Mouse (Mus musculus) forelimb bud, embryonic 11.5 days (tissue): Measurements from ENCODE around the gene Smtn.

Experiments
- DNase-seq: peaks from one replicate; pipeline ENCODE4 v3.0.0-alpha.2; 2012; ENCODE audit warnings: low read depth, low spot score

Gene Smtn

DNA sequence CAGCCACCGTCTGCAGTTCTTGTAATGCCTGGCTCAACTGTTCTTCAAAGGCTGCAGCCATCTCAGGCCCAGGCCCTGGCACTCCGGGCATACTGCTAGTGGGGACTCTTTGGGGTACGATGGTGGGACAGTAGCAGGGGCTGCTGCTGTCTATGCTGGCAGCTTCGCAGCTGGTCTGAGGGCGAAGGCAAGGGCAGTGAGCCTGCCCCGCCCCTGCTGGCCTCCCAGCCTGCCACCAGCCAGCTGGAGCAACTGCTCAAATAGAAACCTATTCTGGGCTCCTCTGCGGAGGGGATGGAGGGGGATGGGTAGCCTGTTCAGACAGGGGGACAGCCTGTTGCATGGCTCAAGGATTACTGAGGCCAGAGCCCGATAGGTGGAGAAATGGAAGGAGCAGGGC, 12.6 kb downstream of the Smtn start:
- DNase-seq: no peak

GRCm38 (mm10) chr11:3526979-3527738, 13.3 kb downstream of the Smtn start:
- no peak for DNase-seq

- DNase-seq: no peak
Observed at GRCm38 (mm10) chr11:3526207-3526606, 14.2 kb downstream of the Smtn start.

- DNase-seq: no peak
Observed at GRCm38 (mm10) chr11:3525560-3525959, 14.9 kb downstream of the Smtn start.

GRCm38 (mm10) chr11:3523840-3524582, 16.4 kb downstream of the Smtn start:
- DNase-seq: no peak

GRCm38 (mm10) chr11:3522285-3523000, 18.0 kb downstream of the Smtn start:
- DNase-seq: no peak

DNA sequence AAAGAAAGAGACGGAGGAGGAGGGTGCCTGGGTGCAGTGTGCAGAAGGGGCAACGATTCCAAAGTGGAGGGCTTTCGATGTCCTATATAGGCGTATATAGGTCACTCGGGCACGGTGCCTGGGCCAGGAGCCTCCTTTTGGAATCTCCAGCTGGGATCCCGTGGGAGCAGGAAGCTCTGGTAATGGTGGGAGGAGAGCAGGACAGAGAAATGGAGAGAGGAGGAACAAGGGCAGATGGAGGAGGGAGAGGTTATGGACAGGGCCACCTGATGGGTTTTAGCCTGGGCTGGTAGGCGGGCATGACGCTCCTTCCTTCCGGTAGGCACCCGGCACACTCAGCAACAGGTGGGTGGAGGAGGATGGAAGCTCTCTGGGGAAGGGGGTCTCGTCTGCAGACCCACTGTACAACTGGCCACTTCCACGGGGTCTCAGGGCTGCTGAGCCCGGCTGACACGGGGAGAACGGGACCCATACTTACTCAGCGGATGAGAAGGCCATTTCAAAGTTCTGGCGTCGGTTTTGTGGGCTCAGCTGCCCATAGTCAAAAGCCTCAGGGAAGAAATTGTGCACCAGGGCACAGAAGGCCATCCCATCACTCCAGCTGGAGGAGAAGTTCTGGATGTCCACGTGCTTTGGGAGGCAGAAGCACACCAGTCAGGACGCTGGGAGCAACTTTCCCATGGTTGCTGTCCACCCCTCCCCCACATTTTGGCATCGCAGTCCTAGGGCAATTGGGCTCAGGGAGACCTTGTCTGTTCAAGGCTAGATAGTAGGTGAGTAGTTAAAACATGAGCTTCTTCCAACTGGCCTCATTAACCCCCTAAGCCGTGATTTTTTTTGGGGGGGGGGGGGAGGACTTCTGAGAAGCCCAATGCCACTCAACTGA, 18.8 kb downstream of the Smtn start:
- DNase-seq: no peak

- DNase-seq: no peak
Observed at GRCm38 (mm10) chr11:3520919-3521318, 19.5 kb downstream of the Smtn start.

DNA sequence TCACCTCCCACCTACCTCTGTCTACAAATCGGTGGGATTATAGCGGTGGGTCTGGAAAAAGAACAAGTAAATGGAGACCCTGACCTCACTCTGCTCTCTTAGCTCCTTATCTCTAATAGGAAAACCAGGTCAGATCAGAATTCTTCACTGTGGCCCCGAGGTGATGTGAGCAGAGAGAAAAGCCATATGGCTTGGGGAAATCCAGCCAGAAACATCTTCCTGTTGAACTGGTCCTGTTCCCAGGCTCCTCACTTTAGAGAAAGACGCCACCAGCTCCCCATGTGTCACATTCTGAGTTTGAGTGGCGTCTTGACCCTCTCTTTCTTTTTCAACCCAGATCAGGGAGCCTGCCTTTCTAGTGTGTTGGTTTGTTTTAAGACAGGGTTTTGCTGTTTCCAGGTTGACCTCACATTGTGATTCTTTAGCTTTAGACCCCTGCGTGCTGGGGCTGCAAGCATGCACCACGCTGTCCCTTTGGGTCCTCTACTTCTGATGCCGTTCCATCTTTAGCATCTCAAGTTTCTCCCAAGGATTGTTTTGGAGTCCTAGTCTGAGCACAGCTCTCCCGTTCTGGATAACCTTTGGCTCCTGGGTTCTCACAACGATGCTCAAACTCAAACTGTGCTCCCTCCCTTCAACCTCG, 20.5 kb downstream of the Smtn start:
- no peak for DNase-seq

GRCm38 (mm10) chr11:3519051-3519726, 21.2 kb downstream of the Smtn start:
- no peak for DNase-seq

DNA sequence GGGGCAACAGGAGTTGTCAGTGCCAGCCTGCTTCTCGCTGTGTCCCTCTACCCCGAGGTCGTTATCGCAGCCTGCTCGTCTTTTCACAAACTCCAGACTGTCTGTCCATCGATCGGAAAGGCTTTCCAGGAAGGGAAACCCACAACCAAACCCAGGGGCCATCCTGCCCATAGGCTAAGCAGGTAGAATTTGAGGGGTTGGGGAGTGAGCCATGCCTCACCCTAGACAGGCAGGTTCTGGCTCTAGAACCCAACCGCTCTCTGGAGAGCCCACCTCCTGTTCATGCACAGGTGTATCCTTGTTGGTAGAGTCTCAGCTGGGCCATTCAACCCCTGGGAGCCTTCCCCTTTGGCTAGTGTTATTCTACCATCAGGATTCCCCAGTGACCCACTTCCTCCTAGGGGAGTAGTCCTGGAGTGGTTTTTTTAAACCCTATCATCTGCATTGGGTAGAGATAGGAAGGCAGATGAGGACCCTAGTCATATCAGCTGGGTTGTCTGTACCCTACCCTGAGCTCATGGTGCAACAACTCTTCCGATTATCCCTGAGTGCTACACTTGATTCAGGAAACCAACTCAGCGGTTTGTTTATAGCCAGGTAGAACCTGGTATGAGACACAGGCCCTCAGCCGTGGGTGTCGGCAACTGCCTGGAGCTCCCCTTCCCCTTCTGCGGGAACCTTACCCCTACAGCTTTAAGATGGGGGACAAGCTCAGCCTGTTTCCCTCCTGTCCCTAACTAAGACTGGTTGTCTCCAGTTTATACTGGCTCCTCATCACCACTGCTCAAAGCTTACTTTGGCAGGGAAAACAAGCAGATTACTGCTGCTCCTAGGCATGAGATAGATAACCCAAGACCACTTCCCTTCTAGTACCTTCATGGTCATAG, 22.3 kb downstream of the Smtn start:
- no peak for DNase-seq

GRCm38 (mm10) chr11:3516859-3517845, 23.3 kb downstream of the Smtn start:
- peak; percentile 41 for DNase-seq

DNA sequence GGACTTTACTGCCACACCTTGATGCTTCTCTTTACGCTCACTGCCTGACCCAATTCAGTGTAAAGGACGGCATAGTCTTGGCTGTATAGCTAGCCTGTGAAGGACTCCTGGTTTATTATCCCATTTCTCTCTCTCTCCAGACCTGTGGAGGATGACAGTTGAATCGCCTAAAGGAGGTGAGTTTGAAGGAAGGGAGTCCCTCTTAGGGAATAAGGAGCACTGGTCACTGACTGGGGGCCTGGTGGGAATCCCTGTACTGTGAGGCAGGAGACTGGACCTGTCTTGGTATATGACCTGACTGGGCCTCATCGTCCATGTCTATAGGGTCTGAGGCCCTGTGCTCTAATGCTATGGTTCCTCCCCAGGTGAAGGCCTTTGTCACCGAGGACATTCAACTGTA, 24.3 kb downstream of the Smtn start:
- no peak for DNase-seq

DNA sequence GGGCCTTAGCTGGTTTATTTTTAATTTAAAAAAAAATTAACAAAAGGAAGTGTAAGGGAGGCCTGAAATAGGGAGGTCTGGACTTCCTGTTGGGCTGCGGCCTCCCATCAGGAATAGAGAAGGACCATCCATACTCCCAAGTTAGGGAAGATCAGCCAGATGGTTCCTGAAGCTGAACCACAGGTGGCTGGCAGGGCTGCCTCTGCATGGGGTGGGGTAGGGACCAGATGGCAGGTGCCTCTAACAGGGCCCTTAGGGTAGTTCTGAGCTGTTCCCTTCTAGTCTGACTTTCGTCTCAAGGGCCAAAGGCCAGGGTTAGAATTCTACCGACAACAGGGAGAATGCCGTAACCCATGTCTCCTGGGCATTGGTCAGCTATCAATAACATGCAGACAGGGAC, 24.8 kb downstream of the Smtn start:
- no peak for DNase-seq

- DNase-seq: no peak
Observed at GRCm38 (mm10) chr11:3515216-3515615, 25.2 kb downstream of the Smtn start.

GRCm38 (mm10) chr11:3514529-3515054, 25.8 kb downstream of the Smtn start, which contains the start of gene Selenom:
Gene Selenom (plus strand): TSS chr11:3514684.
- peak; percentile 77 for DNase-seq

- no peak for DNase-seq
Observed at GRCm38 (mm10) chr11:3513291-3513690, 27.1 kb downstream of the Smtn start.

DNA sequence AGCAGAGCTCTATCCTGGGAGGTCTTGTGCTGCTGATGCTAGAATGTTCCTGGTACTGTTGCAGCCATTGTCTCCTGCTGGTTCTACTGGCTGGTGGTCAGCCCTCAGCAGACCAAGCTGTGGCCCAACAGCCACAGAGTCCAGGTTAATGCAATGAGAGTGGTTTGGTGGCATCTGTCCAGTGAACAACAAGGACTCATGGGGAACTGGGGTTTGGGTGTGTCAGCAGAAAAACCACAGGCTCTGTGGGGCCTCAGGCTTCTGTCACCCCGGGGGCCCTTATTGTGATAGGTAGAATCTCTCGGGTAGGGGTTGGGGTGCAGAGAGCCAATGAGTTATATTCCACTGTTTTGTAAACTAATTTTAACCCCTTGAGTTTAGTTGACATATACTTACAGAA, 30.1 kb downstream of the Smtn start:
- no peak for DNase-seq
